Mouse (Mus musculus) hindbrain, embryonic 13.5 days (tissue): ENCODE measurements around the gene Ccsap. TPM values are rescaled to one million over a fixed set of nuclear protein-coding genes. Genes with fewer than 3 reads are reported as not detected.
A peak's percentile ranks its signal among the peaks of the same experiment; 100 is the strongest.

Experiments
- ATAC-seq: fragments of 200-750 bp; cut with Nextera tagmentation; 2 replicates; pipeline ENCODE4 v1.8.0; 2017; ENCODE audit warnings: moderate TSS enrichment; ENCODE audit not compliant: low FRiP score
- H3K27ac ChIP-seq: fragments of 300-500 bp; sonication (generic); 2 replicates; pipeline ENCODE4 v1.5.1; 2015; ENCODE audit warnings: inconsistent platforms, mild to moderate bottlenecking, moderate library complexity
- H3K27me3 ChIP-seq: fragments of 300-500 bp; sonication (generic); 2 replicates; pipeline ENCODE4 v1.6.1; 2015; ENCODE audit warnings: mild to moderate bottlenecking, inconsistent platforms
- H3K36me3 ChIP-seq: fragments of 300-500 bp; sonication (generic); 2 replicates; pipeline ENCODE4 v1.6.1; 2015; ENCODE audit warnings: mild to moderate bottlenecking, inconsistent platforms
- H3K4me1 ChIP-seq: fragments of 300-500 bp; sonication (generic); replicated peaks from 2 replicates; pipeline ENCODE4 v1.6.1; 2015; ENCODE audit warnings: inconsistent platforms
- H3K4me2 ChIP-seq: fragments of 300-500 bp; sonication (generic); 2 replicates; pipeline ENCODE4 v1.6.1; 2015; ENCODE audit warnings: inconsistent platforms, mild to moderate bottlenecking, moderate library complexity
- H3K4me3 ChIP-seq: fragments of 300-500 bp; sonication (generic); 2 replicates; pipeline ENCODE4 v1.5.1; 2015; ENCODE audit warnings: mild to moderate bottlenecking, inconsistent platforms
- H3K9ac ChIP-seq: fragments of 300-500 bp; sonication (generic); 2 replicates; pipeline ENCODE4 v1.6.1; 2015; ENCODE audit warnings: mild to moderate bottlenecking, inconsistent platforms
- H3K9me3 ChIP-seq: fragments of 300-500 bp; sonication (generic); 2 replicates; pipeline ENCODE4 v1.6.1; 2016; ENCODE audit warnings: inconsistent platforms
- WGBS: fragments of 180-500 bp; shearing (Covaris S2); methylation state at CpG from one replicate; pipeline ENCODE4 v1.1.7; 2015; 5-methylcytosine and 5-hydroxymethylcytosine counted together
- polyA plus RNA-seq: library from polyadenylated mRNA; unstranded; fragments of >200 nt; fragmentation: Nextera tagmentation; extraction: Ambion mirVana; gene quantifications from 2 replicates; pipeline ENCODE4 v1.2.1, GENCODE M21; 2015

Ccsap gene
- polyA plus RNA-seq, 1 experiment from 2014 or later = 4.1 TPM

DNA sequence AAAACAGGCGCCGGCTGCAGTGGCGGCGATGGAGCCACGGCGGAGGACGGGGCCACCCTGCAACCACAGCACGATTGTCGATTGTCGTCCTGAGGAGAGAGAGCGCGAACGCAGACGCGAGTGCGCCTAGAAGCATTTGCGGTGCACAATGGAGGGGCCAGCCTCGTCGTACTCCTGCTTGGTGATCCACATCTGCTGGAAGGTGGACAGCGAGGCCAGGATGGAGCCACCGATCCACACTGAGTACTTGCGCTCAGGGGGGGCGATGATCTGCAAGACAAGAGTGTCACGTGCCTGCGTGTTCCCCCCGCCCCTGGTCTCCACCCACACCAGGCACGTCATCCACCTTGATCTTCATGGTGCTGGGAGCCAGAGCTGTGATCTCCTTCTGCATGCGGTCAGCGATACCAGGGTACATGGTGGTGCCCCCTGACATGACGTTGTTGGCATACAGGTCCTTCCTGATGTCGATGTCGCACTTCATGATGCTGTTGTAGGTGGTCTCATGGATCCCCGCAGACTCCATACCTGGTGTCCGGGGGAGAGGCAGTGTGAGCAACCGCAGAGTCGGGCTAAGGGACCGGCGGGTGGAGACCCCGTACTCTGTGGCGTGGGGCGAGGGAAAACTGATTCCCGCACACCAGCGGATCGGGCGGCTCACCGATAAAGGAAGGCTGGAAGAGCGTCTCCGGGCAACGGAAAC, 32.0 kb upstream of the Ccsap start:
- Histone ChIP-seq H3K36me3 (no peaks in the 10 kb centered on the region), H3K9me3 (no peaks in the 10 kb centered on the region), H3K4me2 (peak overlapping the region; percentile 73), H3K27ac (peak overlapping the region; percentile 84), H3K4me1 (peaks cover 23% of the 10 kb centered on the region), H3K27me3 (peaks cover 89% of the 10 kb centered on the region), H3K4me3 (peak overlapping the region; percentile 48), H3K9ac (peak overlapping the region; percentile 75)
- under 1% methylated on average over 49 of the region's 49 CpGs for WGBS
- ATAC-seq = peak; percentile 92

DNA sequence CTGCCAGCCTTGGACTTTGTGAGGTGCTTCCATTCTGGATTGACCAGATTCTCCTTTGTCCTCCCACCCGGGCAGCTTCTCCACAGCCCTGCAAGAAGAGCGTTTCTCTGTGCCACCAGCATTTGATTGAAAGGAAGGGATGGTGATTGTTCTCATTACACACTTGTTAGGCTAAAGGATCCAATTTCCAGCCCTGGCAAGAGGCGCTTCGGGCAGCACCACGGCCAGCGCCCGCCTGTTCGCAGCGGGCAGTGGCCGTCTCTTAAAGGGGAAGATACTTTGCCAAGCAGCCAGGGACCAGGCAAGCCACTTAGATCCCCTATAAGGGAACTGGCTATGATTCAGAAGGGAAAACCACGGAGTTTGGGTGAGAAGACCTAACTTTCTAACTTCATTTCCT, 31.3 kb upstream of the Ccsap start:
- peaks cover 23% of the 10 kb centered on the region for H3K4me1 ChIP-seq
- H3K4me3 ChIP-seq = peak overlapping the region; percentile 48
- peak overlapping the region; percentile 75 for H3K9ac ChIP-seq
- H3K27ac ChIP-seq = peak overlapping the region; percentile 84; the same call in 1 of the 2 replicates
- H3K27me3 ChIP-seq = peaks cover 90% of the 10 kb centered on the region
- H3K9me3 ChIP-seq = no peaks in the 10 kb centered on the region
- H3K36me3 ChIP-seq = no peaks in the 10 kb centered on the region
- under 1% methylated on average over 11 of the region's 11 CpGs for WGBS
- H3K4me2 ChIP-seq = peak overlapping the region; percentile 73
- no peak; the same call in 1 of the 2 replicates for ATAC-seq

DNA sequence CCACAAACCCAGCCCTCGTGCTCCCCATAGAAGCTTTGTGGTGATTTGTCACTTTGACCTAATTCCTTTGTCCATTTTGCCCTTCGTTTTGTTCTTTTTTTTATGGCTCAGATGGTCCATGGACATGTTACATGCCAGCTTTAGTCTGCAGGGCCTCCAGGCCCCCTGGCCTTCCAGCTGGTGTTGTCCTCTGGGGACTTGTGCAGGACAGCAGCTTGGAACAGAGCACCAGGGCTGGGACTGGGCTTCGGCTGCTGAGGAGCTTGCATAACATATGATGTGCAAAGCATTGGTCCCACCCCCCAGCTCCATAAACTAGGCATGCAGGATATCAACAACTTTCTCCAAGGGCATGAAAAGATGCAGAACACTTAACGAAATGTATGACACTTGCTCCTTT, 29.8 kb upstream of the Ccsap start:
- 68% methylated on average over 4 of the region's 4 CpGs for WGBS
- Histone ChIP-seq H3K36me3 (no peaks in the 10 kb centered on the region), H3K9ac (no peak overlapping the region), H3K27ac (no peak overlapping the region), H3K4me2 (no peak overlapping the region), H3K4me1 (peaks cover 29% of the 10 kb centered on the region), H3K27me3 (peaks cover 80% of the 10 kb centered on the region), H3K9me3 (no peaks in the 10 kb centered on the region), H3K4me3 (no peak overlapping the region)
- ATAC-seq = no peak

DNA sequence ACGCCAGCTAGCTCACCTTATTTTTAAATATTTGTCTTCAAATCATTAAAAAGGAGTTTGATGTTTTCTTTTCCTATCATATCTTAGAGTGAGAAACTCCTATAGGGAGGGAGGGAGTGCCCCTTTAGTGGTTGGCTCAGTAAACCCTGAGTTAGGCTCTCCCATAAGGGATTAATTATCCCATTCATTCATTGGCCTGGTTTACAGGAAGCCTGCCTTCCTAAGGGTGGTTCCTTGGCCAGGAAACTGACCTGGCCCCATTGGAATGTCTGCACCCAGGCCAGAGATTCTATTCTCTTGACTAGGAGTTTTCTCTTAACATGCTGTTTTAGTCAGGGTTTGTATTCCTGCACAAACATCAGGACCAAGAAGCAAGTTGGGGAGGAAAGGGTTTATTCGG, 27.9 kb upstream of the Ccsap start:
- H3K4me2 ChIP-seq = no peak overlapping the region
- H3K27me3 ChIP-seq = peaks cover 63% of the 10 kb centered on the region
- H3K4me3 ChIP-seq = no peak overlapping the region
- H3K9ac ChIP-seq = no peak overlapping the region
- H3K4me1 ChIP-seq = peaks cover 40% of the 10 kb centered on the region
- WGBS = 91% methylated on average over 2 of the region's 2 CpGs
- no peaks in the 10 kb centered on the region for H3K36me3 ChIP-seq
- H3K9me3 ChIP-seq = no peaks in the 10 kb centered on the region
- no peak overlapping the region for H3K27ac ChIP-seq
- ATAC-seq = no peak

DNA sequence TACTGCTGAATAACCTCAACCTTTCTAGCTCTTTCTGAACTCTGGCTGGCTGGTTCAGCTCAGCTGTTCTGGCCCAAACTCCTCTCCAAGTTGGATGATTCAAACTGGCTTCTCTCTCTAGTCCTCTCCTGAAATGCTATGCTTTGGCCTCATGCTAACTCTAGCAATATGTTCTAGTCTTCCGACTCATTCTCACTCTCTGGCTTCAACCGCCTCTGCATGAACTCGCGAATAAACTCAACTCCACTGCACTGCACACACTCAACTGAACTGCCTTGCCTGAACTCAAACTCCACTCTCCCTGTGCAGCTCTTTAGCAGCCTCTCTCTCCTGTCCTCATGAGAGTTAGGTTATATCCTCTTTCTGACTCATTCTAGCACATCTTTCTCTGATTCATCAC, 27.2 kb upstream of the Ccsap start:
- H3K9ac ChIP-seq = no peak overlapping the region
- 95% methylated on average over 4 of the region's 4 CpGs for WGBS

DNA sequence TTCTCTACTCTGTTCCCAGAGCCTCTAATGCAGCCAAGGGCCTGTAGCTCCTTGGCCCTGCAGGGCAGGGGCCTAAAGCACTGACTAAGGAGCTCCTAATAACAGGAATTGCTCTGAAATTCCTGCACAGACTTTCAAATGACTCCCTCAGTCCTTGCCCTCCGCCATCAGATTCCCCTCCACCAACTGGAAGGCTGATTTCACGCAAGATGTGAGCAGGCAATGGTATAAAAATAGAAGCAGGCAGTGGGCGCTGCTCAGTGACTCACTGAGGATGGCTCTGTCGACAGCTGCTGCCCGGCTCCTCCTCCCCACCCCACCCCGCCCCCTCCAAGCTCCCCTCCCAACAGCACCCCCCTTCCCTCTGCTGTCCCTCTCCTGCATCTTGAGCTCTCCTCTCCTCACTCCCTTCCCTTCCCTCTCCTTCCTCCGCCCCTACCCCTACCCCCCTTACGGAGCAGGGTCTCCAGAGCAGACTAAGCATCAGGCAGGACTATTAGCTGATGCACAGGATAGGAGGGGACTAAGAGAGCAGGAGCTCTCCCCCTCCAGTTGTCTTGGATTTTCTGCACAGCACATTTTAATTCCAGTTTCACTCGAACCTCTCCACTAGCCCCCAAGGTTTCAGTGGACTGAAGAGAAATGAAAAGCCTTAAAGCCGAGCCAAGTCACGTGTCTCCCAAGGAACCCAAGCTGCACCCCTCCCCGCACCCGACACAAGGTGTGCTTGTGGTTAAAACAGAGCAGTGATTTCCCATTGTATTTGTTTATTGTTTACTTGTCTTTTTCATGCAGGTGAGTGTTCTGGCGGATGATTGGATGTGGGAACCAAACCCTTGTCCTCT, 24.9 kb upstream of the Ccsap start:
- H3K4me3 ChIP-seq = peak overlapping the region; percentile 8; the same call in 1 of the 2 replicates
- H3K9ac ChIP-seq = peak overlapping the region; percentile 35; the same call in 1 of the 2 replicates
- no peaks in the 10 kb centered on the region for H3K36me3 ChIP-seq
- H3K27ac ChIP-seq = peak overlapping the region; percentile 80
- no peaks in the 10 kb centered on the region for H3K9me3 ChIP-seq
- WGBS = 10% methylated on average over 14 of the region's 14 CpGs
- H3K27me3 ChIP-seq = peaks cover 38% of the 10 kb centered on the region
- ATAC-seq = peak; percentile 87
- peak overlapping the region; percentile 40 for H3K4me2 ChIP-seq
- H3K4me1 ChIP-seq = peaks cover 25% of the 10 kb centered on the region

More for the DNA sequence above, 27.2 kb upstream of the Ccsap start:
- Histone ChIP-seq H3K36me3 (no peaks in the 10 kb centered on the region), H3K4me3 (no peak overlapping the region), H3K27ac (no peak overlapping the region), H3K4me2 (no peak overlapping the region), H3K9me3 (no peaks in the 10 kb centered on the region), H3K27me3 (peaks cover 55% of the 10 kb centered on the region), H3K4me1 (peaks cover 32% of the 10 kb centered on the region)
- ATAC-seq = no peak

DNA sequence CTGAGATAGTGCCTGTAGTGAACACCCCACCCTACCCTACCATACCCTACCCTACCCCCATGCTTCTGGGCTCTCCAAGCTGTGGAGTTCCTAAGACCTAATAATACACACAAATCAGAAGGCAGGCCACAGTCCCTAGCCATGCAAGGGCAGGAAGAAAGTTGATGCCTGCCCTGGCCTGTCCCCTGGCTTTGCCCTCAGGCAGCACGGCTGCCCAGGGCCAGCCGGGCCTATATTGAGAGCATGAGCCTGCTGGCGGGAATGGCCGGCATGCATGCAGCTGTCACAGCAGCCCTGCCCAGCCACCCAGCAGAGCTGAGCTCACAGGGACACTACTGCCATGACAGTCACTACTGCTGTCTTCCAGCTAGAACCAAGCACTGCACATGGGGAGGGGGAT, 23.1 kb upstream of the Ccsap start:
- 77% methylated on average over 4 of the region's 4 CpGs for WGBS
- no peak overlapping the region for H3K27ac ChIP-seq
- H3K36me3 ChIP-seq = no peaks in the 10 kb centered on the region
- H3K9ac ChIP-seq = no peak overlapping the region
- H3K4me1 ChIP-seq = peaks cover 25% of the 10 kb centered on the region
- H3K4me3 ChIP-seq = no peak overlapping the region
- peaks cover 22% of the 10 kb centered on the region for H3K27me3 ChIP-seq
- ATAC-seq = no peak
- H3K9me3 ChIP-seq = no peaks in the 10 kb centered on the region
- no peak overlapping the region for H3K4me2 ChIP-seq

DNA sequence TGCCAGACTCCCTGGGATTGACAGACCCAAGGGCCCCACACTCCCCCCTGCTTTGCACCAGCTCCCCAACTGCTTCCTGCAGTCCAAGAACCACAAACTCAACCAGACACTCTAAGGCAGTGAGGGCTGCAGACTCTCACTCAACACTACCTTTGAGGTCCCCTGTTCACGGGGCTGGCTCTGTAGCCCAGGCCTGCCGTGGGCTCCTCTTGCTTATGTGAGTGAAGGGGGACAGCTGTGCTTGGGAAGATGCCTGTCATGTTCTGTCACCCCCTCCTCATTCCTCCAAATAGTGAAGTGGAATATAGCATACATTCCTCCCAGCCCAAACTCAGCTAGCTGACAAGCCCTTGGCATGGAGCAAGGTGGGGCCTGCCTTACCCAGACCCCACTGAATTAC, 22.4 kb upstream of the Ccsap start:
- Histone ChIP-seq H3K9me3 (no peaks in the 10 kb centered on the region), H3K27ac (no peak overlapping the region), H3K9ac (no peak overlapping the region), H3K27me3 (peaks cover 21% of the 10 kb centered on the region), H3K4me3 (no peak overlapping the region), H3K4me1 (peaks cover 25% of the 10 kb centered on the region), H3K36me3 (no peaks in the 10 kb centered on the region), H3K4me2 (no peak overlapping the region)
- ATAC-seq = no peak
- 83% methylated on average over 2 of the region's 2 CpGs for WGBS

DNA sequence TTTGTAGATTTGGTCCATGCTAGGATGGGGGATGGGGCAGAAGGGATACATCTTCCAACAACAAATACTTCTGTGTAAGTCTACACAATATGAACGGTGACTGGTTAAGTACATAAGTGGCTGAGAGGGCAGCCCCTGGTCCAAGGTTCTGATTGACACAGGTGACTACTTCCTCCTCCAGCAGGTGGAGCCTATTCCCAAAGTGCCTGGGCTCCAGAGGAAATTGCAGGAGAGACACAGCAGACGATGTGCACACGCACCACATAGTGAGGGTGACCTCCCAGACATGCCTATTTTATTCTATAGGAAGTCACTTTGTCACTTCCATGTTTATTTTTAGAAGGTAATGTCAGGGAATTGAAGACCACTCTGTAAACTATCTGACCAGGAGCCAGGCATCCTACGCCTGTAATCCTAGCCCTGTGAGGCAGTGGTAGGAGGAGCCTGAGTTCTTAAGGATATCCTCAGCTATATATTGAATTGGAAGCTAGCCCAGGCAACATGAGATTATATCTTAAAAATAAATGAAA, 20.9 kb upstream of the Ccsap start:
- Histone ChIP-seq H3K4me2 (no peak overlapping the region), H3K4me1 (peaks cover 25% of the 10 kb centered on the region), H3K27me3 (0 out of 2 replicates have a peak, but pooled peaks cover 9% of the 10 kb centered on the region), H3K9ac (no peak overlapping the region), H3K9me3 (no peaks in the 10 kb centered on the region), H3K36me3 (no peaks in the 10 kb centered on the region), H3K4me3 (no peak overlapping the region), H3K27ac (no peak overlapping the region)
- ATAC-seq = no peak
- 63% methylated on average over 4 of the region's 4 CpGs for WGBS

DNA sequence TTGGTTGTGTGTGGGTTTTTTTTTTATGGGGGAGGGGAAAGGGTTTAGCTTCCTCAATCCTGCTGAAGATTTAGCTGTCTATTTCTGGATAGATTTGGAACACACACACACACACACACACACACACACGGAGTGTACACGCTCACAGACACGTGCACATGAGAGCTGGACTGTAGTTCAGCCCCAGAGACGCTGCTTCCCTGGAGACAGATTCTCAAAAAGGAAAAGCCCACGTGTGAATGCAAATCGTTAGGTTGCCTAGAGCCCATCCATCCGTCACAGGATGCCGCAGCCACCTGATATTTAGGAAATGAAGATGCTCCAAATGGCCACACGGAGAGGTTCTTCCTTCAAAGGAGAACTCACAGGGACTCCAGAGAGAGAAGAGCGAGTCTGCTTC, 20.3 kb upstream of the Ccsap start:
- Histone ChIP-seq H3K4me3 (no peak overlapping the region), H3K4me1 (peaks cover 24% of the 10 kb centered on the region), H3K9me3 (no peaks in the 10 kb centered on the region), H3K27ac (no peak overlapping the region), H3K36me3 (no peaks in the 10 kb centered on the region), H3K9ac (no peak overlapping the region), H3K4me2 (no peak overlapping the region), H3K27me3 (0 out of 2 replicates have a peak, but pooled peaks cover 6% of the 10 kb centered on the region)
- no peak for ATAC-seq
- 59% methylated on average over 10 of the region's 10 CpGs for WGBS

DNA sequence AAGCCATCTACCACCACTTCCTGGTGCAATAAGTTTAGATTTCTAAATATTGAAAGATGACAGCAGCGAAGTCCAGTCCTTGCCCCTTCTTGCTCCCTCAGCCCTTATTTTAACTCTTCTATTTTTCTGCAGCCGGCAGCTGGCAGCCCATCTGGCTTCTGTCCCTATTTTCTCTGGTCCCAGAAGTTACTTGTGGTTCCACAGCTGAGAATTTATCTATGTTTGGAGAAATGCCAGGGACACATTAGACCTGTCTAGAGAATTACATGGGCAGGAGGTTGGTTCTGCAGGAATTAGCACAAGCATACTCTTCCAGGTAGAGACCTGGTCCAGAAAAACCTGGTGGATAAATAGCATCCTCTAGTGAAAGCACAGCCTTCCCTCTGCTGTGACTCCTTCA, 17.9 kb upstream of the Ccsap start:
- ATAC-seq = no peak
- Histone ChIP-seq H3K36me3 (no peaks in the 10 kb centered on the region), H3K9ac (no peak overlapping the region), H3K4me3 (no peak overlapping the region), H3K4me2 (no peak overlapping the region), H3K4me1 (0 out of 2 replicates have a peak, but pooled peaks cover 8% of the 10 kb centered on the region), H3K27me3 (0 out of 2 replicates have a peak, but pooled peaks cover 4% of the 10 kb centered on the region), H3K9me3 (no peaks in the 10 kb centered on the region), H3K27ac (no peak overlapping the region)
- WGBS = 64% methylated on average over 2 of the region's 2 CpGs

DNA sequence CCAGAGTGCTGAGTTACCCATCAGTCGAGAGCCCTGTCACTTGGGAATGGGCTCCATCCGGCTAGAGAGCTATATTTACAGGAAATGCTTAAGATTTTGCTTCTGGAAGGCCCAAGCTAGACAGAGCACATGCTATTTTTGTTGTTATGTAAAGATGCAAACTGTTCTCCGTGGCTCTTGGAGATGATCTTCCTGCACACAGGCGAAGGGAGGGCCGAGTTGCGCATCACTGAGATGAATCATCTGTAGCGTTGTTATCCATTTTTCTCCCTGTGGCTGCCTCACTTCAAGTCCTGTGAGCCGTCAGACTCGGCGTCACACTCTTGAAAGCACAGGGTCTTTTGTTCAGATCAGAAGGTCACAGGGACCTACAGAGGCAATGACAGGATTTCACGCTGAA, 14.3 kb upstream of the Ccsap start:
- WGBS = 85% methylated on average over 11 of the region's 11 CpGs

More for the DNA sequence above, 14.3 kb upstream of the Ccsap start:
- H3K36me3 ChIP-seq = no peaks in the 10 kb centered on the region
- no peak overlapping the region for H3K4me2 ChIP-seq
- no peak overlapping the region for H3K4me3 ChIP-seq
- H3K9me3 ChIP-seq = no peaks in the 10 kb centered on the region
- H3K4me1 ChIP-seq = no peaks in the 10 kb centered on the region
- no peak overlapping the region for H3K27ac ChIP-seq
- no peak for ATAC-seq
- no peak overlapping the region for H3K9ac ChIP-seq
- no peaks in the 10 kb centered on the region for H3K27me3 ChIP-seq
